Mouse (Mus musculus): ENCODE results near the gene Dedd2.

GRCm38 (mm10) chr7:25243361-25243760 lies 22.9 kb upstream of the Dedd2 start:
- TF ChIP-seq EP300 (IDR thresholded peaks at IDR 0.05) = no peak
- no peak for TF ChIP-seq CTCF (IDR thresholded peaks at IDR 0.05)
